Mouse (Mus musculus): ENCODE data around the gene Baz2b.
A peak's percentile ranks its signal among the peaks of the same experiment; 100 is the strongest.
"Not testable (repeated sequence)": the region's sequence is repeated elsewhere in the genome, so short reads cannot be mapped to it uniquely, and the experiment has no call there.

The Baz2b gene

DNA sequence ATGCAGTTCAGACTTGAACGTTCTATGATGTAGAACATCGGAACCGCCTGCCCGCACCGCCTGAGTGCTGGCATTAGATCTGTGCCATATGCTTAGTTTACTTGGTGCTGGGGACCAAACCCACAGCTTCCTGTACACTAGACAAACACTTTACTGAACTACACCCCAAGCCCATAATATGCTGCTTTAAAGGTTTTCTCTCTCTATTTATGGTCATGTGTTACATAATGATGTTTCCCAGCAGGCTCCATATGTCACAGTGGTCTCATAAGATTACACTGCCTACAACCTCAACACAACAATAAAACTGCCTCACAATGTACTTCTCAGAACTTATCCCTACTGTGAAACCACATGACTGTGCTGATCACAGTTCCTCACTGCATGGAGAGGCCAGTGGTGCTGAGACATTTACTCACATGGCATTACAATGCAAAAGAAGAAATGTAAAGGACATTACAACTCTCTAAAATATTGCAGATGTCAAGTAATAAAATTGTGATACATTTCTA is 9.5 kb downstream of the Baz2b start:
- no peak for DNase-seq (ENCODE audit: low read depth)

GRCm38 (mm10) chr2:60196841-60197240 is 12.8 kb downstream of the Baz2b start:
- DNase-seq (ENCODE audit: low read depth) = no peak

GRCm38 (mm10) chr2:60181696-60182095 is 27.9 kb downstream of the Baz2b start:
- peak; percentile 53 for DNase-seq (ENCODE audit: low read depth)

DNA sequence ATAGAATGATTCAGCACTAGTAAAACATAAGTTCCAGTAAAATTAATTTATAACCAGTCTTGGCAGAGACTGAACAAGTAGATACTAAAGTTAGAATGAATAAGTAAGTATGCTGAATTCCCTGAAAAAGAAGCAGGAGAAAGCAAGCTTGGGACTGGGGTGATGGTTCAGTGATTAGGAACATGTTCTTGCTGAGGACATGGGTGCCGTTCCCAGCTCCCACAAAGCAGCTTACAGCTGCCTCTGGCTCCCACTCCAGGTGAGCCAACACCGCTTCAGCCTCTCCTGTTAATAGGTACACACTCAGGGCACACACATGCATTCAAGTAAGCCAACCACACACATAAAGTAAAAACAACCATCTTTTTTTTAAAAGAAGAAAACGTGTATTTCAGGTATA is 32.1 kb downstream of the Baz2b start:
- DNase-seq (ENCODE audit: low read depth) = peak; percentile 20

DNA sequence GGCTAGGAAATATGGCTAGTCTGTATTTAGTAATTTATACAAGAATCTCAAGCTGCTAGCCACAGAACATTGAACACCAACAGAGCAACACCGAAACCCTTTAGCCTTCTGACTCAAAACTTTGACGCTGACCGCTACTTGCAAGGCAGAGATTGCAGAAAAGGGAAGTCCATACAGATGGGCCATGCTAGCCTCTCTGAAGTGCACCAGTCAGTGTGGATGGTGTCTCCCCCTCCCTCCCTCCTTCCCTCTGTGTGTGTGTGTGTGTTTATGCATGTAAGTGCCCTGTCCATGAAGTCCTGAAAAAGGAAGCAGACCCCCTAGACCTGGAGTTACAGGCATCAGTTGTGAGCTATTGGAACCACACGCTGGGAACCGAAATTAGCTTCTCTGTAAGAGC is 33.6 kb downstream of the Baz2b start:
- DNase-seq (ENCODE audit: low read depth) = no peak

DNA sequence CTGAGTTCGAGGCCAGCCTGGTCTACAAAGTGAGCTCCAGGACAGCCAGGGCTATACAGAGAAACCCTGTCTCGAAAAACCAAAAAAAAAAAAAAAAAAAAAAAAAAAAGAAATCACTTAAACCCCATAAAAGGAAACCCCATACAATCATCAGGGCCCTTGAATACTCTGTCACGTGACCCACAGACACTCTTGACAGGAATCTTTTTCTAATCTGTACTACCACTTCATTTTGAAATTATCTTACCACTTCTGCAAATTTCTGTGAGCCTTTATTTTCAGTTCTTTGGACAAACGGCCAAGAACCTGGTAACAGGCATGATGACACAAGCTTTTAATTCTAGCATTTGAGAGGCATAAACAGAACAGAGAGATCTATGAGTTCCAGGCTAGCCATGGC is 34.6 kb downstream of the Baz2b start:
- DNase-seq (ENCODE audit: low read depth) = no peak

DNA sequence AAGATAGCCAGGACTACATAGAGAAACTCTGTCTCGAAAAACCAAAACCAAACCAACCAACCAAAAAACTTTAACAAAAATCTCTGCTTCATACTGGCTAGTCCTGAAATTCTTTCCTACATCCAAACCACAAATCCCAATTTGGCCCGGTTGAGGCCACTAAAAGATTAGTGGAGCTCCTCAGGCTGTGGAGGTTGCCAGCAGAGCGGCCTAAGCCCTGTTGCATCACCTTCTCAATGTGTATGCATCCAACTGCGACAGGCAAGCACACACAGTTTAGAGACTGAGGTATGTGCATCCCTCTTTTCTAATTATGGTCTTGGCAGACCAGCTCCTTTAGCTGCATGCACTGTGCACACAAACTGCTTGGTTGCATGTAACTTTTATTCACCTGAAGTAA is 36.0 kb downstream of the Baz2b start:
- peak; percentile 84 for DNase-seq (ENCODE audit: low read depth)

DNA sequence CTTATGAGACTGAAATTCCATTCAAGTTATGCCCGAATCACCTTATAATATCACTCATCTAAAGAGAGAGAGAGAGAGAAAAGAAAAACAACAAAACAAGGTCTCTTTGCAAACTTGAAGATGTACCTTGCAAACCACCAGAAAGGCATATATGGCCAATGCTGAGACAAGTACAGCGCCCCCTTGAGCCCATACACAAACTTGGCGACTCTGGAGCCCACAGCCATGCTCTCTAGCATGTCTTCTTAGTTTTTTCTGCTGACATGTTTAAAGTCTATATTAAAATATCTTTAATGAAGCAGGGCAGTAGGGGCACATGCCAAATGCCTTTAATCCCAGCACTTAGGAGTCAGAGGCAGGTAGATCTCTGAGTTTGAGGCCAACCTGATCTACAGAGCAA is 36.4 kb downstream of the Baz2b start:
- peak; percentile 34 for DNase-seq (ENCODE audit: low read depth)

DNA sequence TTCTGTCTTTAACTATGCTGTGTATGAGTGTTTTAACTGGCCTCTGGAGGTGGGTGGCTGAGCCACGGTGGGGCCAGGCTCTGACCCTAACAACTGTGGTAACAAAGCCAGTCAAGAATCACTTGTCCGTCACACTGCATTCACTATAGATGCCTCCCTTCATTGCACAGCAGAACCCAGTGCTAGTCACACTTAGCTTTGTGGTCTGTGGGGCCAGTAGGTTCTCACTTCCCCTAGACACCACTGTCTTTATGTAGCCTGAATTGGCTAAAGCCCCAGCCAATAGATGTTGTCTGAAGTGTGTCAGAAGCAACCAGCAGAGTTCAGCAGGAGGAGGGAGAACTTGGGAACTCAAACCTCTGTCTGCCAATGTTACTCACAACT is 37.1 kb downstream of the Baz2b start:
- DNase-seq (ENCODE audit: low read depth) = peak; percentile 44

- DNase-seq (ENCODE audit: low read depth) = peak; percentile 91
These were observed 37.7 kb downstream of the Baz2b start for GRCm38 (mm10) chr2:60171786-60172530.

GRCm38 (mm10) chr2:60166878-60167277 is 42.8 kb downstream of the Baz2b start:
- DNase-seq (ENCODE audit: low read depth) = no peak

- no peak for DNase-seq (ENCODE audit: low read depth)
These were observed 44.0 kb downstream of the Baz2b start for GRCm38 (mm10) chr2:60165679-60166078.

DNA sequence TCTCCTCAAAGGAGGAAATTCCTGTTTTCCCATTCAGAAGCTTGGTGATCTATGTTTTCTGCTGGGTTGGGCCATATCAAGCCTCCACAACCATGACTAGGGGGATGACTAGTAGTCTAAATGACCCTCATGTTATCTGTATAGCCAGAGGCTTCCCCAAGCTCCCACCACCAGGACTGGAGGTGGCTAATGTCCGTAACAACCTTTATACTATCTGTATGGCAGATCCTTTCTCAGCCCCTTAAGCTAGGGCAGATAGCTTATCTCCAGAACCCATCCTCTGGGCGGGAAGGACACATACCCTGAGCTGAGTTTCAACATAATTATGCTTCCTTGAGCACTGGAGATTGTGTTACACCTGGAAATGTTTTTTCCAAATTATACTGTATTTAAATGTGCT is 45.9 kb downstream of the Baz2b start:
- DNase-seq (ENCODE audit: low read depth) = no peak

DNA sequence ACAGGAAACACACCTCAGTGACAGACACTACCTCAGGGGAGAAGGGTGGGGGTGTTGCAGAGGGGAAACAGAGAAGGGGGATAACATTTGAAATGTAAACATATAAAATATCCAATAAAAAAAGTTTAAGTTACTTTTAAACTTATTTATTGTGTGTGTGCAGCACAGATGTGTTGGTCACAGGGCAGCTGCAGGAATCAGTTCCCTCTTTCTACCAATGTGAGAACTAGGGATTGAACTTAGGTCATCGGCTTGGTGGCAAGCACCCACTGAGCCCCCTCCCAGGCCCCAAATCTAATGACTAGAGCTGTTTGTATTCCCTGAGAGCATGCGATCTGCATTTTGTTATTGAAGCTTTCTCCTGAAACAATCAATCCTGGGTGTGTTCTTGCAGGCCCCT is 57.2 kb downstream of the Baz2b start:
- DNase-seq (ENCODE audit: low read depth) = no peak

GRCm38 (mm10) chr2:60148651-60149050 is 61.0 kb downstream of the Baz2b start:
- no peak for DNase-seq (ENCODE audit: low read depth)

DNA sequence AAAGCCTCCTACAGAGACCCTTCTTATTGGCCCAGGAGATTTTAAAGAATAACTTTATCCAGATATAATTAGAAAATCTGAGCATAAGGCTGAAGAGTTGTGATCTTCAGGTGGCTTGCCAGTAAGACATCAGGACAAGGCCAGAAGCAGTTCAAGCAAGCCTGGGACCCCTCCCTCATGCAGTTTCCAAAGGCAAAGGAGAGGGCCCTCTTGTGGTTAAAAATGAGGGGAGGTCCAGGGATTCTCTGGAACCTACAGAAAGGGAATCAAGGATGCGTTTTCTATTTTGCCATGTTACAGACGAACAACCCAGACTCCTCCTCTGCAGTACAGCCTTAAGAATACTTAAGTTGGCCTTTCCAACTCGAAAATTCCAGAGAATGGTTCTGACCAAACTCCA is 62.2 kb downstream of the Baz2b start:
- no peak for DNase-seq (ENCODE audit: low read depth)

DNA sequence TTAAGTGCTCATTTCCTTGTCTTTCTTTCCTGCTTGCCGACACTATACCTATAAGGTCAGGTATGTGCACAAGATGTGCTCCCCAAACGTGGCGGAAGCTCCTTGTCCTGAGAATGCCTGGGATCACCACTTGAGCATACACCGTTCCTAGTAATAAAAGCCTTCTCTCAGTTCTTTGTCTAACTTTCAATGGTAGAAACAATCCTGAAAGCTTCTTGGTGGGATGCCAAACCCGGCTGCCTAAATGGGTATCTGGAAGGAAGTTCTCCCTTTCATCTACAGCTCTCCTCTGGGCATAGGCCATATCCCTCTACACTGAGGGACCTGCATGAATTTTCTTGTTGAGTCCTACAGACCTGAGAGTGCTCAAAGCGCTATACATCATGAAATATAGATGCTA is 63.9 kb downstream of the Baz2b start:
- peak; percentile 20 for DNase-seq (ENCODE audit: low read depth)

DNA sequence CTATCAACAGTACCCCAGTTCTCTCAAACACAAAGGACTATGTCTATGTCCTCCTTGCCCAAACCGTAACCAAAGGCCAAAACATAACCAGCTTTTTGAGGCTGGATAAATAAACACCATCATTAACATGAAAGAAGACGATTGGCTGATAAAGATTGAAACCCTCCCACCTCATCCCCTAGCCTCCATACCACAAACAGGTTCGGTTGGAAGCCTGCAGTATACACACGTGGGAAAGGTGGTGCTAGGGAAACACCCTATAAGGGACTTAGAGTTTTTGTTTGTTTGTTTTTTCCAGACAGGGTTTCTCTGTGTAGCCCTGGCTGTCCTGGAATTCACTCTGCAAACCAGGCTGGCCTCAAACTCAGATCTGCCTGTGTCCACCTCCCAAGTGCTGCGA is 66.3 kb downstream of the Baz2b start:
- DNase-seq (ENCODE audit: low read depth) = no peak

DNA sequence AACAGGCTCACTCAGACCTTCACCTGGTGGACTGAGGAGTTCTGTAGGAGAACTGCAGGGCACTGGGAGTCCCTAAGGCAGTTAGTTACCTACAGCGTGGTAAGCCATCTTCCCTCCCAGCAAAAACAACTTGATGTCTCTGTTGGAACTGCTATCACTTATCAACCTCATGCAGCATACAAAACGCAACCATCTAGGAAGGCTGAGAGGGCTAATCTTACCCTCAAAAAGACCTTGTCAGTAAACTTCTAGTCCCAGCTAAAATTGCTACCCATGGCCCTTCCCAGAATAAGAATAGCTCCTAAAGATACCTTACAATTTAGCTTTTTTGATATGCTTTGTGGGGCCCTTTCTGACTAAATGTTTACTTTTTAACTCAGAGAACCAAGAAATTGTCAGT is 67.4 kb downstream of the Baz2b start:
- DNase-seq (ENCODE audit: low read depth) = no peak

DNA sequence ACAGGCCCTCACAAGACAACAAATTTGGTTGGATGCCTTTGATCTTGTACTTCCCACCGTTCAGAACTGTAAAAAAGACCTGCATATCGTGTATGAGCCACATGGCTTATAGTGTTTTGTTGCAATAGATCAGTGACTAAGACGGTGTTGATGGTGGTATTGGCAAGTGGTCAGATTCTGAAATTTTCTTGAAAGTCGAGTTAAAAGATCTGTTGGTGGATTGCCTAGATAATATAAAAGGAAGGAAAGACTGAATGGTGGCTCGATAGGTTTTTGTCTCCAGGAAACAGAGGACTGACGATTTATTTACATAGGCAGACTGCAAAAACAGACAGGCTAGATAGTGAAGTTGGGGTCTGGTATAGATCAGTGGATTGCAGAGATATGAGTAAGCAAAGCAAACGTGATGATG is 70.9 kb downstream of the Baz2b start:
- peak; percentile 85 for DNase-seq (ENCODE audit: low read depth)

DNA sequence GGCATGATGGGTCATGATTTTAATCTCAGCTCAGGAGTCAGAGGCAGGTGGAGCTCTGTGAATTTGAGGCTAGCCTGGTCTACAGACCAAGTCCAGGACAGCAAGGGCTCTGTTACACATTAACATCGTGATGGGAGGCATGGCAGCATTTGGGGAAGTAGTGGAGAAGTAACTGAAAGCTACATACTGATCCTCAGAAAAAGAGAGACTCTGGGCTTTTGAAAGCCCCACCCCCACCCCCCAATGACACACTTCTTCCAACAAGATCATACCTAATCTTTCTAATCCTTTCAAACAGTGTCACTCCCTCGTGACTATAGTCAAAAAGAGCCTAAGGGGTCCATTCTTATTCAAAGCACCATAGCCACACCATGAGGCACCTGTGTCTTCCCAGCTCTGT is 73.8 kb downstream of the Baz2b start:
- no peak for DNase-seq (ENCODE audit: low read depth)

GRCm38 (mm10) chr2:60134958-60135357 is 74.7 kb downstream of the Baz2b start:
- not testable (repeated sequence) for DNase-seq (ENCODE audit: low read depth)

- no peak for DNase-seq (ENCODE audit: low read depth)
These were observed 76.6 kb downstream of the Baz2b start for GRCm38 (mm10) chr2:60133072-60133471.
